Mouse (Mus musculus) kidney, postnatal 10 days (tissue): Measurements from ENCODE around the gene Ets2.

Source experiments
- DNase-seq: peaks from one replicate; pipeline ENCODE4 v3.0.0; 2021; ENCODE audit warnings: mixed read lengths

Gene Ets2

DNA sequence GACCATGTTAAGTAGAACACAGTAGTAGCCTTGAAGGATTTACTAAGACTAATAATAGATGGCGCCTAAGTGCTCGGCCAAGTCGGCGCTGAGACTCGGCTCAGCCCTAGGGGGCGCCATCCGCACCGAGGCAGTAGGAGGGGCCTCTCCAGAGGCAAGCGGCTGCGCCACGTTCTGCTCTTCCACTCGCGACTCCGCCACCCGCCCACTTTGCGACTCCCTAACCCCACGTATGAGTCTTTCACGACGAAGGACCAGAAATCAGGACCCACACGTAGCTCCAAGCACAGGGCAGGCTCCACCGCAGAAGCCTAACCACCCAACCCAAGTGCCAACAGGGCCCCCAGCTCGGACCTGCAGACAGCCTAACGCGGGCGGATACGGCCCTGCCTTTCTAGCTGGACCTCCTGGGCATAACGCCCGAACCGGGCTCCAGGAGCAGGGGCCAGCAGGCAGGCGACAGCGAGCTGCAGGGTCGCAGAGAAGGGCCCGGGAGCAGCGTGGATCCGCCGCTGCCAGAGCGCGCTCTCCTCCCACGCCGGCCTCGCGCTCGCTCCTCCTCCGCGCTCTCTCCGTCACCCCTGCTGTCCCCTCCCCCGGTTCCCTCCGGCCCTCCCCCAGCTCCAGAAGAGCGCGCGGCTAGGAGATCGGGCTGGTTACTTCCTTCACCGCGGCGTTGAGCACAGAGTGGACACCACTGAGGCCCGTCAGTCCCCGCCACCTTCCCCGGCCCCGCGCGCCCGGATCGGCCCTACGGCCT lies at the start of gene Ets2:
Ets2 (plus strand) TSS at position 274 of the 760 bp plus-strand sequence.
- DNase-seq = peak; percentile 95

DNA sequence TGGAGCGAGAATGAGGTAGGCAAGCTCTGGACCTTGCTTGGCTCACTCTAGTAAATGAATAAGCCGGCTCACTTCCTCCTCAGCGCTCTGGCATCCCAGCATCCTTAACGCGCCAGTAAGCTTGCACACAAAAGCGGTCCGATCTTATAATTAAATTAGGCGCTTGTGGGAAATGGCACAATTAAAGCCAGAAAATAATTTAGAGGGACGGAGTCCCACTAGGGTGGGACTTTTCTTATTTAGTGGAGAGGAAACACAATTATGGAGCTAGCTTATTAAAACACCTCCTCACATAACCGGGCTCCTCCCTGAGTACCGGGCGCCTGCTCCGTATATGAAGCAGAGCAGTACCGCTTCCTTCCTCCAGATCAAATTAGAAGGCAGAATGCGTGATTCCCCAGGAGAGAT lies 47.7 kb upstream of the Ets2 start:
- no peak for DNase-seq

DNA sequence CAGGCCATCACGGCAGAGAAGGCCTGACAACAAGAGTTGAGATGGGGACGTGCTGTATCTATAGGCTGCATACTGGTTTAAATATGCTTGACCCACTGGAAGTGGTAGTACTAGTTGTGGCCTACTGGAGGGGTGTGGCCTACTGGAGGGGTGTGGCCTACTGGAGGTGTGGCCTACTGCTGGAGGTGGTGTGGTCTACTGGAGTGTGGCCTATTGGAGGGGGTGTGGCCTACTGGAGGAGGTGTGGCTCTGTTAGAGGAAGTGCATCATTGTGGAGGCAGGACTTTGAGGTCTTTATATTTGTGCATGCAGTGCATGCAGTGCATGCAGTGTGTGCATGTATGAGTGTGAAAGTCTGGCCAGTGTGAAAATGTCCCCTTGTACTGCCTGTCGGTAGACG lies 45.3 kb upstream of the Ets2 start:
- DNase-seq = no peak

DNA sequence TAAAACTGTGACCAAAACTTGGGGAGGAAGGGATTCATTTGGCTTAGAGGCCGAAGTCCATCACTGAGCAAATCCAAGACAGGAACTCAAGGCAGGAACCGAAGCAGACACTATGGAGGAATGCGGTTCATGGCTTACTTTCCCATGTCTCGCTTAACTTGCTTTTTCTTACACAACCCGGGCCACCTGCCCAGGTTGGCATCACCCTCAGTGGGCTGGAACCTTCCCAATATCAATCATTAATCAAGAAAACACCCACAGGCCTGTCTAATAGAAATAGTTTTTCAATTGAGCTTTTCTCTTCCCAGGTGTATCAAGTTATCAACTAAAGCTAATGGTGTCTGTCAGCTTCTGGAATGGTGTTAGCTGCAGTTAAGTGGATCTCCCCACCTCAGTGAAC lies 44.7 kb upstream of the Ets2 start:
- no peak for DNase-seq

DNA sequence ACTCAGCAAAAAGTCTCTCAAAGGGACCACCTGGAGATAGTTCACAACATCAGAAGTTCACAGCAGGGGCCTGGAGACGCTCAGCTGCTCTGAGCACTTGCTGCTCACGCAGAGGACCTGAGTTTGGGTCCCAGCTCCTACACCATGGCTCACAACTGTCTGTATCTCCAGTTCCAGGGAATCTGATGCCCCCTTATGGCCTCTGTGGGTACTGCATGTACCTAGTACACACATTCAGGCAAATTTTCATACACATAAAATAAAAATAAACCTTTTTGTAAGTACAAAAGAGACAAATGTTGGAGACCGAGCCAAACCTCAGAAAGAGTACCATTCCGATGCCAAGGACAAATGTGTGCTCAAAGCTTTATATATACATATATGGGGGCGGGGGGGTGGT lies 44.1 kb upstream of the Ets2 start:
- DNase-seq = no peak

DNA sequence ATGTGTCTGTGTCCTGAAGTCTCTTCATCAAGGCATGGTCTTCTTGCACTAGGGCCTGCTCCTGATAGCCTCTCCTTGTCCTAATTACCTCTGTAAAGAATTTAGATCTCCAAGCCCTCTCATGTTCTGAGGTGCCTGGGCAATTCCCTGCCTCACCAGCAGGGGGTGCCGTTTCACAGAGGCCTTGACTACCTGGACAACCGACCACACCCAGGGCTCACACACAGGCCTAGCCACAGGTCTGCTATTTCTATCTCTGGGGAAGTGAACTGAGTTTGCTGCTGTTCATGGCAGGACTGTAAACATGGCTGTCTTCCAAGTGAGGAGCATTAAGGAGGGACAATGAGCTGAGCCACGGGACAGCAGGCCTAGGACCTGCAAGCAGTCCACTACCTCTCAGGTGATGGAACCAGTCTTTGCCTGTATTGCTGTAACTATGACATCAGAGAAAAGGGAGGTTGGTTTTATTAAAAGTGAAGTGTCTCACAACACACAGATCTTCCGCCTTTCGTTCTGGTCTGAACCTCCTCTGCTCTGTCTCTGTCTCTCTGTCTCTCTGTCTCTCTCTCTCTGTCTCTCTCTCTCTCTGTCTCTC lies 42.9 kb upstream of the Ets2 start:
- DNase-seq = peak; percentile 78

DNA sequence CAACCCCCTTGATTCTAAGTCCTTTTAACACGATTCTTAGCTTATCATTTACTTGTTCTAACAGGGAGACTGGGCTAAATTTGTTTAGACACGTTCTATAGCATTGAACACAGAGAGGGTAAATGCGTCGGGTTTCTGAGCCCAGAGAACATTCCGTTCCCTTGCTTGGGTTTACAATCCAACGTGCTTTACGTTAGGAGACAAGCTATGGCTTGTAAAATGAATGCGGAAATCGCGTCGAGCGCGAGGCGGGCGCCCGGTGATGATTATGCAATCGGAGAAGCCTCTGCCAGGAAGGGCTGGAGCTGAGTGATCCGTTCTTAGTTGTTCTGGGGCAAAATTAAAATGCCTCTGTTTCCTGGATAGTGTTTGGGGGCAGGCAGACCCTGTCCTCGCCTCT lies 42.4 kb upstream of the Ets2 start:
- DNase-seq = no peak

DNA sequence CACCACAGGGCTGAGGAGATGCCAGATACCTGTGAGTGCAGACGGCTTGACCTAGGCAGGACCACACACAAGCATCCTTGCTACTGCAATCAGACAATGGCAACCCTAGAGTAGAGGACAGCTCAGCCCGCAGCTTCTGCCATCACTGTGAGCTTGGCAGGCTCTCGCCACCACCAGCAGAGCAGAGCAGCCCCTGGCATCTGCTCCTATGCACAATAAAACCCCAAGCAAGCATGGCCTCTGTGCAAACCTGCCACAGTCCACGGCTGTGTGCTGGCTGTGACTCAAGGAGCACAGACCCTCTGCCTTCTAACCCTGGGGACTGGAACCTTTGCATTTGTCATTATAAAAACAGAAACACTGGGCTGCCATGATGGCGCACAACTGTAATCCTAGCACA lies 41.0 kb upstream of the Ets2 start:
- DNase-seq = no peak

DNA sequence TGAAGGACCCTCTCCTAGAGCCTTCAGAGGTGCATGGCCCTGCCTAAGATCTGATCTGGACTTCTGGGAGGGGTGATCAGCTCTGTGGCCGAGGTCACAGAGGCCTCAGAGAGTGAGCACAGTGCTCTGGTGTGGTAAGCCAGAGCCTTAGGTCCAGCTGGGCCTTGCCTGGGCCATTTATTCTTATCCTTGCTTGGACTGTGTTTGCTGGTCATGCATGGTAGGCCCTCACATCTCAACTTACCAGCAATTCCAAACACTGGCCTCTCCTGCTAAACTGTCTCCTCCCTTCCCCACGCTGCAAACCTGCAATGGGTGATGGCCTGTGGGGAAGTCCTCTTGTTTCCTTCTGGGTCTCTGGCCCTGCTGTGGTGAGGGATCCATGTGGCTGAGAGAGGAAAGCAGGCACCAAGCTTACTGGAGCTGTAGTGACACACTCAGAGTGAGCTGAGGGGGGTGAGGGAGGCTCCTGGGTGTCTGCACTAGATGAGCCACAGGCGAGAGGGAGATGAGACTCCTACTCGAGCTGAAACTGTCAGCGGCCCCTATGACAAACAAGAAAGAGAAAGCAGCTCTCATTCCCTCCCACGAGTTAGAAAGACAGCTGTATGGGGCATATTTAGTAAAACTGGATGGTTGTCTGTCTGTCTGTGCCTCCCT lies 36.3 kb upstream of the Ets2 start:
- no peak for DNase-seq

DNA sequence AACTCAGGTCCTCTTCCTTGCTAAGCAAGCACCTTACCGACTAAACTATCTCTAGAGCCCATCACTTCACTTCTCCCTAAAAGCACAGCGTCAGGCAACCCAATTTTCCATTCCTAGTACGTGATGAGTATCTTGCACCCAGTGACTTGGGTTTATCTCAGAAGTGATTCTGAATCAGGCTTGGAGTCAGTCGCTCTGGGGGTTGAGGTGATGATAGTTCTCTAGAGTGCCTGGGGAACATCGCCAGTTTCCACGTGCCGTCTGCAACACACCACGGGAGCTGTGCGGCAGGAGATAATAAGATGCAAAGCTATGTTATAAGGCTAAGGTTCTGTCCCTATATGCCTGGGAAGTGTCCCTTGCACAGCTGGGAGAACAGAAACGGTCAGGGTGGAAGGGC lies 35.6 kb upstream of the Ets2 start:
- DNase-seq = no peak

DNA sequence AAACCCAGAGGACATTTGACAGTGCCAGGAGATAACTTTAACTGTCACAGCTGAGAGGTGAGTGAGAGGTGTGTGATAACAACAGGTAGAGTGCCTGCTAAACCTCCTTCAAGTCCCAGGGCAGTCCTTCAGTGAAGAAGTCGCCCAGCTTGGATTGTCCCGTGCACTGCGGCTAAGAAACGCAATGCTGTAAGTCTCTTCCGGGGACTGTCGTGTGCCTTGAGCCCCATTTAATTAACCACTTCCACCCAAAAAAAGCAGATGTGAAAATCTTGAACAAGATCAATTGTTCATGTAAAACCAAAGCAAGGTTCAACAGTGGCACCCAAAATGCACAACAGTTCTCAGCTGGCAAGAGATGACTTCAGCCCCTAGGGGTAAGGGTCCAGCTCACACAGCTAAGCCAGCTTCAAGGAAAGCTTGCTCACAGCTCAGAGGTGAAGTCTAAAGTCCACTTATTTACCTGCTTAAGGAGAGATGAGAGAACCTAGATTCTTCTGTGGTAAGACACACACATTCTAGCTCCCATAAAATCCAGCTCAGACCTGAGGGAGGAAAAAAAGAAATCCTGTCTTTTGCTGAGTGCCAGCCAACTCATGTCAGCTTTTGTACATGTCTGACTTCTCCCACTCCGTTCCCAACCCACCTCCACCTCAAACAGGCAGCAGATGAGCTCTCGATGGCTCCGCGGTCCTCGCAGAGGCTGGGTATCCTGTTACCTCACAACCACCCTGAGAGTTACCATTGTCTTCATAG lies 34.3 kb upstream of the Ets2 start:
- no peak for DNase-seq

DNA sequence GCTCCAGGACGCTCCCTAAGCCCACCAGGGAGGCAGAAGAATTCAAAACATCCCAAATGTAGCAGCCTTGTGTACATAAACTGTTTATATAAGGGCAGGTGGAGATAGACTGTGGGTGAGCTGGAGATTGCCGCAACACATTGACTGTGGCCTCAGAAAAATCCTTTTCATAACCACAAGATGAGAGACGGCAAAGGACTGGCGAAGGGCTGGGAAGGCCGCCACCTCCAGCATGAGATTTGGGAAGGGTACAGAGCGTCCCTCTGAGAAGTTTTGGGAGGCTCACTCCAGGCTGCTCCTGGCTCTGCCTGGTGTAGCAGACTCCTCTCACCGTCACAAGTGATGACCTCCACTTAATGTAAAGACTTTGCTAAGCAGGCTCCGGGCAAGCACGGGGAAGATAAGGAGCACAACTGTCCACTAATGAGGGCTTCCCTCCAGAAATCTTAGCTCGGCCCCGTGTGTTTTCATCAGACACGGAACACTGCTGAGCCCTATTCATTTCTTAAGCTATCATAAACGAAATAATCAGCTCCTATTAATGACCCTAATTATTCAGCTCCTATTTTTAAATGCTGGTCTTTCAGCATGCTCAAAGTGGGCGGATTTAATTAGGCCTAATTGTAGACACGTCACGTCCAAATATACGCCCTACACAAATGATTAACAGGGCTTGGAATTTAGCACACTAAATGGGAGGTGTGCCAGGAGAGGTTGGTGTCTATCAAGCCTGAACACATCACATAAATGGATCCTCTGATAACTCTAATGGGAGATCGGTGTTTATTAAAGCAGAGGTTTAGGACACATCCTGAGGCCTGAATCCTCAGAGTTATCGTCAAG lies 33.5 kb upstream of the Ets2 start:
- DNase-seq = peak; percentile 37

DNA sequence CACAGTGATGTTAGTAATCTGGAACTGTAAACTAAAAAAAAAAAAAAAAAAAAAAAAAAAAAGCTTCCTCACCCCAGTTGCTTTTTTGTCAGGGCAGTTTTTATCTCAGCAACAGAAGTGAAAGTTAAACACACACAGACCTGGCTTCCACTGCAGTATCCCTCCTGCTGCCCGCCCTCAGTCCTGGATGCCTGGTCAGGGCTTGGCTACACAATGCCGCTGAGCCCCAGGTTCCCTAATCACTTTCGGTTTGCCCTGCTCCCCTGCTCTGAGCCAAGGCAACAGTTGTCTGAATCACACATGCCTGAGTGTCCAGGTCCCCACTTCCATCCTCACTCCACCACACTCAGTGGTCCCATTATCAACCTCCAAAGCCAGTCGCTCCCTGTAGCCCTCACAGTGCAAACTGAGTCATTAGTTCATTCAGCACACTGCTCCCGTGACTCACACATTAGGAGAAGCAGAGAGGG lies 27.4 kb upstream of the Ets2 start:
- DNase-seq = no peak

DNA sequence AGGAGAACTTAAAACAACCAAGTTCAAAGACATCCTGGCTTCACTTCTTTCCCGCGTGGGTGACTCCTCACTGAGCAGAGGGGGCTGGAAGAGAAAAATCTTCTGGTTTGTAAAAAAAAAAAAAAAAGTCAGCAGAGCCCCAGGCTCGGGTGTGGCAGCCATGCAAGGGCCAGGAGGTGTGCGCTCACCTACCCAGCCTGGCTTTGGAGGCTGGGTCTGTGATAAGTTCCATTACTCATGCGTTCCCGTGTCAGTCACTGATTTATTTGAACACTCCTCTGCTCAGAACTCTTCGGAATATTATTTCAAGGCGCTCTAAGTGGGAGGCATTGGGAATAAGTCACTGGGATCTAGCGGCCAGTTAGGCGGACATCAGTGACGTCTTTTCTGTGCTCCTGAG lies 26.7 kb upstream of the Ets2 start:
- DNase-seq = no peak

DNA sequence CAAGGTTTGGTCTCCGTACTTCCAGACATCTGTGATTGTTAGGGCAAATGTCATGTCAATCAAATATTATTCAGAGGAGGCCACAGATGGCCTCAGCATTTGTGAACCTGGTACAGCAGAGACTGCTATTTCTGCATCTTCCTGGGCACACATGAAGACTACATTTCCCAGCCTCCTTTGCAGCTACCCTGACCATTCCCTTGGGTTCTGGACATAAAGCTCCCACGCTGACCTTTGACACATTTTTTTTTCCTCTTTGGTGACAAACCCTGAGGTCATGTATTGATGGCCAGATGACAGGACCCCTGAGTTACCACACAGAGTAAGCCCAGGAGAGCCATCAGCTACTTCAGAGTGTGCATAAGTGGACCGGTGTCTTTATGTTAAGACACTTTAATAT lies 25.2 kb upstream of the Ets2 start:
- no peak for DNase-seq

DNA sequence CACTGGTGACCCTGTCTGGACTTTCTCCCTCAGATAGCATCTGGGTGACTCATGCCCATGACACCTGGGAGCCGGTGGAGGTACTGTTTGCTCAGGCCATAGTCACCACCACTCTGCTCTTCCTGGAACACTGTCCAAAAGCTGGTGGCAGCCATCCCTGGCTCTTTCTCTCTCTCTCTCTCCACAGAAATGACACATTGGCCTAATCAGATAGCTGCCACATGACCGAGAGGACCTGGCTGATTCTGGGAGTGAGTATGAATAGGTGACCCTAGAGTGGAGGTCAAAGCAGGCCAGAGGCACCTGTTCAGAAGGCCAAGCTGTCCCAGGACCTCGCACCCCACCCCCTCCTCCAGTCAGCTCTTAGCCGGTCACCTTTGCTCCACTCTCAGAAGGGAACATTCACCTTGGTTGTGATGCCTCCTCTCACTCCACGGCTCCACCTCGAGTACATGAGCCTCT lies 19.4 kb upstream of the Ets2 start:
- DNase-seq = no peak

DNA sequence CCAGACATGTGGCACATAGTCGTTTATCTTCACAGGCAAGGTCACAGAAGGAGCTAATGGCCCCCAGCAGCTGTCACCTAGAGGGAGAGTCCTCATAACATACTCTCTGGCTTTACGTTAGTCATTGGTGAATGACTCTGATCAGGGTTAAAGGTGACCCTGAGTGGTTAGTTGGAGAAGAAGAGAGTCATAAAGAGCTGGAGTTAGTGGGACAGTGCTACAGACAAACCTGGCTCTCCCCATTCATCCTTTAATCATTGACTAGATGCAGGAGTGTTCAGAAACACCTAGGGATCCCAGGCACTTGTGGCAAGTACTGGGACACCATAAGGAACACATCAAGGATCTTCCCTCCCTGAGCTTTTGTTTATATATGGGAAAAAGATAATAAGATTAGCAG lies 16.1 kb upstream of the Ets2 start:
- DNase-seq = no peak

DNA sequence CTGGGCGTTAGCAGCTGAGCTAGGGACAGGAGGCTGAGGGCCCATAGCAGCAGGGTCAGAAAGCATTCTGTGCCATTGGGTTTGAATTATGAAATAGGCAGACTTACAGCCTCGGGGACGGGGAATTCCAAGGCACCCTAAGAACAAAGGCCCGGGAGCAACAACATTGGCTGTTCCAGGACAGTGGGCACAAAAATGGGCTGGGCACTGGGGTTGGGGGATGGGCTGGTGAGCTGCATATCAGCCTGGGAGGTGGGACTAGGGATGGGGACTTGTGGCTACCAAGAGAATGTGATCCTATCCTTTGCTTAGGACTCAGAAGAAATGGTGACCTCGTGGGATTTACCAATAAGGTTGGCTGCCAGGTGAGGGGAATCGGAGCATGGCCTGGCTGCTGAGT lies 15.6 kb upstream of the Ets2 start:
- peak; percentile 27 for DNase-seq

DNA sequence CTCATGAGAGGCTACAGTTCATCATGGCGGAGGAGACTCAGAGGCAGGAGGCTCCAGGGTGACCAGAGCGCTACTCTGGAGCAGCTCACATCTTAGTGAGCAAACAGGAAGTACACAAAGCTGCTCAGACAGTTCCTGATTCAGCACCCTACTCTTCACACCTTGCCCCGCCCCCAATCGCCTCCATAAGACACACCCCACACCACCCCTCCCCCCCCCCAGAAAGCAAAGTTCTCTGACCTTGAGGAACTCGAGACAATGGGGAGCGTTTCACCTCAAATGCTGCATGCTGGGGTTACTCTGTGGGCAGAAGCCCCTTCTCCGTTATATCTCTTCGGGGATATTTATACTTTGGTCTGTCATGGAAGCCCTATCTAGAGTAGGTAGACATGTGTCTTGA lies 15.0 kb upstream of the Ets2 start:
- DNase-seq = no peak

DNA sequence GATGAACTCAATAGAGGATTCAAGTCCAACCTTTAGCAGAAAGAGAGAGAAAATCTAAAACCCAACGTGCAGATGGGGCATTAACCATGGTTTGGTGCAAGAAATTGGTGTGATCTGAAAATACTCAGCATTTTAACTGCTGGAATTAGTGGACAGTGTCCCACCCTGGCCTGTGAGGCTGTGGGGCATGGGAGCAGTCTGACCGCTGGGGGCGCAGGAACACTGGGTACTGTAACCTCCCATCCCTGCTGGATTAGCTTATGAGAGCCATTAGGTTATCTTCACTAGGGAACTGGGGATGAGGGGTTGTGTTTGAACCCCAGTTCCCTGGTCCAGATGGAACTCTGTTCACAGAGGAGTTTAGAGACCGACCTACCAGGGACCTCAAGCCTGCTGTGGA lies 13.9 kb upstream of the Ets2 start:
- DNase-seq = no peak

DNA sequence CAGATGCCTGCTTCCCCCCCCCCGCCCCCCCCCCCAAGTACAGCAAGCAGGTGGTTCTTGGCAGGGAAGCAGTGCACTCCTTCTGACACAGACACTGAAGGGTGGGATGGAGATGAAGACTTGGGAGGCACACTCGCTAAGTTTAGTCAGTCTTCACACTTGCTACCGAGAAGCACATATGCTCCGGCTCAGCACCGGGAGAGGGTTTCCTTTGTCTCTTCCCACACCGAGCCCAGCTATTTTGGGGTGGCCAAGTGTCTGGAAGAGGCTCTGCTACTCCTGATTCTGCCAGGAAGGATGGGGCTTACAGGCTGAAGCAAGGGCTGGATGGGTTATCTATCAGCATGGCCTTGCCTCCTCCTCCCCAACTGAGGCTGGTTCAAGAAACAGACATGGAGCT lies 5.3 kb upstream of the Ets2 start:
- no peak for DNase-seq

DNA sequence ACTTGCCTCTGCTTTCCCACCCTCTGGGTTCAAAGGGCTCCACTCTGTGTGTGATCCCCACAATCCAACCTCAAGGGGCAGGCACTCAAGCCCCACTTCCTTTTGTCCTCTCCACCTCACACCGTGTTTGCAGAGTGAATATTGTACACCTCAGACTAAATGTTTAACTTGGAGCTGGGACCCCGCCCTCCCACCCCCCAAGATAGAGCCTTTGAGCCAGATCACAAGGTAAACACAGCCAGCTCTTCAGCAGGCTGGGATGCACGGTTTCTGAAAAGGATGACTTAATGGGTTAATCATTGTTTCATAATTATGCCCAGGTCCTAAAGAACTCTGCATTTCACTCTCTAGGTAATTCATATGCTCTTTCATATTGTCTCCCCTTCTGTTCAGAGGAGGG lies 2.2 kb upstream of the Ets2 start:
- DNase-seq = no peak

DNA sequence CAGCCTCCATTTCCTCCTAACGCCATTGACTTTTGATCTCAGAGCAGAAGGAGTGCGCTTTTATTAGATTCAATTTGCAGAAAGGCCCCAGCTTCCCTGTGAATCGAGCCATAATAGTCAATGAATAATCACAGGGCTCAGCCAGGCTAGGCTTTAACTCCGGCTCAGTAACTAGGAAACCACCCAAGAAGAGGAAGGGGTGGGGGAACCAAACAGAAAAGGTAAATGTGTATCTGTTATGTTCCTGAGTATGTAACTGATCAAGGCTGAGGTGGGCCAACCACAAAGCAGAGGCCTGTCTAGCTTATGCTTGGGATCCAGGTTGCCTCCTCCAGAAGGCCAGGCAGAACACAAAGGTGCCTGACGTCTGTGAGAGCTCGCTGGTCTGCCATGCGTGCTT lies 1.7 kb upstream of the Ets2 start:
- peak; percentile 57 for DNase-seq
